Mouse (Mus musculus): ENCODE data around the gene Frmd8. TPM values are rescaled to one million over a fixed set of nuclear protein-coding genes. Genes with fewer than 3 reads are reported as not detected.

Gene Frmd8
- polyA plus RNA-seq, 1 experiment from 2014 or later = 9.4 TPM

DNA sequence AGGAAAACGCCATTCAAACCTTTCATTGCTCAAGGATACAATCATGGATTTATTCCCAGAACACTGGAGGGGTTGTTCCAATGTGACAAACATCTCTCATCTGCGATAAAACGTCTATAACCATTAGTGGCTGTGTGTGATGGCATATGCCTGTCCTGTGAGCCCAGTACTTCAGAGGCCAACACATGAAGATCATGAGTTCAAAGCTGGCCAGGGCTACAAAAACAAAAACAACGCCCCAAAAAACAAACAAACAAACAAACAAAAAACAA, 48.4 kb downstream of the Frmd8 start:
- ATAC-seq (ENCODE audit: low read depth) = no peak
- Histone ChIP-seq H3K9me3 (ENCODE audit: control insufficient read depth, low read length) (no peaks in the 10 kb centered on the region), H3K27ac (ENCODE audit: low read depth, low read length) (no peak overlapping the region), H3K27me3 (ENCODE audit: control insufficient read depth, insufficient read depth, low read length) (no peaks in the 10 kb centered on the region), H3K4me1 (ENCODE audit: control insufficient read depth, insufficient read depth, low read length) (peaks cover 7% of the 10 kb centered on the region; the same call in 1 of the 2 replicates), H3K4me2 (ENCODE audit: low read depth, low read length) (no peak overlapping the region), H3K9ac (replicated peaks; ENCODE audit: low read depth, low read length) (no peak overlapping the region), H3K36me3 (ENCODE audit: control insufficient read depth, insufficient read depth, low read length) (no peaks in the 10 kb centered on the region), H3K4me3 (ENCODE audit: low read depth, low read length) (no peak overlapping the region)
- 89% methylated on average over 4 of the region's 4 CpGs for WGBS

DNA sequence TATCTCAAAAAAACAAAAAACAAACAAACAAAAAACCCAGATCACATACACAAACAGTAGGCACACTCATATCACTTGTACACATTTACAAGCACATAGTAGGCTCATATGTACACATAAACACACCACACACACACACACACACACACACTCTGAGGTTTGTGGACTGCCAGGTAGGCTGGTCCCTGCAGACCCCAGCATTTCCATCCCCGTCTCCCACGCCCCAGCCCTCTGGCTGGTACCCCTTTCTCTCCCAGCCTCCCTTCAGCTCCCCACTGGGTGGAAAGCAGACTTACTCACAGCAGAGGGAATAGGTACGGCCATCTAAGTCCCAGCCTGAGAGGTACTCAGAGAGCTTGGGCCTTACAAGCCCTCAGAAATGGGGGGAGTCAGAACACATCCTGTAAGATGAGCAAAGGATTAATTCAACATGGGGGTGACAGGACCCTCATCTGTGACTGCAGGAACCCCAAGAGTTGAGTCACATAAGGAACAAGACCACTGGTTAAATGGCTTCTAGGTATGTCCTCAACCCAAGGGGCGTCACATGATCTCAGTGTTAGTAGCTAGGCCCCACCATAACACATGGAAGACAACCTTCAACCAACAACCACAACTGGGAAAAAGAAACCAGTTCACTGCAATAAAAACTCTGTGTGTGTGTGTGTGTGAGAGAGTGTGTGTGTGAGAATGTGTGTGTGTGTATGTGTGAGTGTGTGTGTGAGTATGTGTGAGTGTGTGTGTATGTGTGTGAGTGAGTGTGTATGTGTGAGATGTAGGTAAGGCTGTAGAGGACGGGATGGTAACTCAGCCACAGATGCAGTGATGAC, 49.0 kb downstream of the Frmd8 start:
- H3K9me3 ChIP-seq (ENCODE audit: control insufficient read depth, low read length) = no peaks in the 10 kb centered on the region
- no peak overlapping the region for H3K27ac ChIP-seq (ENCODE audit: low read depth, low read length)
- H3K27me3 ChIP-seq (ENCODE audit: control insufficient read depth, insufficient read depth, low read length) = no peaks in the 10 kb centered on the region
- 88% methylated on average over 5 of the region's 5 CpGs for WGBS
- H3K36me3 ChIP-seq (ENCODE audit: control insufficient read depth, insufficient read depth, low read length) = no peaks in the 10 kb centered on the region
- no peak for ATAC-seq (ENCODE audit: low read depth)
- no peak overlapping the region for H3K4me3 ChIP-seq (ENCODE audit: low read depth, low read length)
- H3K9ac ChIP-seq (replicated peaks; ENCODE audit: low read depth, low read length) = no peak overlapping the region
- no peak overlapping the region for H3K4me2 ChIP-seq (ENCODE audit: low read depth, low read length)
- peaks cover 7% of the 10 kb centered on the region; the same call in 1 of the 2 replicates for H3K4me1 ChIP-seq (ENCODE audit: control insufficient read depth, insufficient read depth, low read length)

DNA sequence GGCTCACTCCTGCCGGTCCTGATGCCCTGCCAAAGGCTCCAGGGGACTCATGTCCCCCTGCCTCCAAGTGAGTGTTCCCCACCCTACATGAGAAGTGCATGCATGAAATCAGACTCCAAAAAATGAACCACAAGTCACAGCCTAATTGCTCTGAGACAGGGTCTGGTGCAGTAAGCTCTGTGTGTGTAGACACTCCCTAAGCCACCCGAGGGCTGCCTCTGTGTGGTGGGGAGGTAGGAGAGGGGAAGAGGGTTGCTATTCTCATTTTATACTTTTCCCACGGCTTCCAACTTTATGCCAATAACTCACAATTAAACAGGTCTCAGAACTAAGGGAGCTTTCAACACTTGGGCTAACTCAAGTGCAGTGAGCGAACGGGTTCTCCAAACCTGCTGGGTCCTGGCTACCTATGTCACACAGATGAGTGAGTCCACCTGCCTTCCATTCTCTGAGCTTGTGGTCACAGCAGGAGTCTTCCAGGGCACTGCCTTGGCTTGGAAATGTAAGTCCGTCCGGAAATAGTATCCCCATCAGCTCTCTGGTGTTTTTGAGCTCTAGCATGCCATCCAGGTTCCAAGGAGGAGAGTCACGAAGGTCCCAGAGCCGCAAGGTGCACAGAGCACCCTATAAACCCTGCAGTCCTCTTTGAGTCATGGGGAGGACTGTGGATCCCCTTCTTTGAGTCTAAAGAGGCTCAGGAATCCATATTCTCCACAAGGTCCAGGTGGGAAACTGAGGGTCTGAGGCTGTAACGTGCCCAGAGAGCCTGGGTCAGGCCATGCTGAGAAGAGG, 50.1 kb downstream of the Frmd8 start:
- 83% methylated on average over 10 of the region's 10 CpGs for WGBS
- H3K9me3 ChIP-seq (ENCODE audit: control insufficient read depth, low read length) = no peaks in the 10 kb centered on the region
- H3K4me1 ChIP-seq (ENCODE audit: control insufficient read depth, insufficient read depth, low read length) = peaks cover 7% of the 10 kb centered on the region; the same call in 1 of the 2 replicates
- H3K4me2 ChIP-seq (ENCODE audit: low read depth, low read length) = no peak overlapping the region
- no peak for ATAC-seq (ENCODE audit: low read depth)
- H3K27ac ChIP-seq (ENCODE audit: low read depth, low read length) = no peak overlapping the region
- H3K9ac ChIP-seq (replicated peaks; ENCODE audit: low read depth, low read length) = no peak overlapping the region
- no peaks in the 10 kb centered on the region for H3K27me3 ChIP-seq (ENCODE audit: control insufficient read depth, insufficient read depth, low read length)
- H3K36me3 ChIP-seq (ENCODE audit: control insufficient read depth, insufficient read depth, low read length) = no peaks in the 10 kb centered on the region
- H3K4me3 ChIP-seq (ENCODE audit: low read depth, low read length) = no peak overlapping the region

DNA sequence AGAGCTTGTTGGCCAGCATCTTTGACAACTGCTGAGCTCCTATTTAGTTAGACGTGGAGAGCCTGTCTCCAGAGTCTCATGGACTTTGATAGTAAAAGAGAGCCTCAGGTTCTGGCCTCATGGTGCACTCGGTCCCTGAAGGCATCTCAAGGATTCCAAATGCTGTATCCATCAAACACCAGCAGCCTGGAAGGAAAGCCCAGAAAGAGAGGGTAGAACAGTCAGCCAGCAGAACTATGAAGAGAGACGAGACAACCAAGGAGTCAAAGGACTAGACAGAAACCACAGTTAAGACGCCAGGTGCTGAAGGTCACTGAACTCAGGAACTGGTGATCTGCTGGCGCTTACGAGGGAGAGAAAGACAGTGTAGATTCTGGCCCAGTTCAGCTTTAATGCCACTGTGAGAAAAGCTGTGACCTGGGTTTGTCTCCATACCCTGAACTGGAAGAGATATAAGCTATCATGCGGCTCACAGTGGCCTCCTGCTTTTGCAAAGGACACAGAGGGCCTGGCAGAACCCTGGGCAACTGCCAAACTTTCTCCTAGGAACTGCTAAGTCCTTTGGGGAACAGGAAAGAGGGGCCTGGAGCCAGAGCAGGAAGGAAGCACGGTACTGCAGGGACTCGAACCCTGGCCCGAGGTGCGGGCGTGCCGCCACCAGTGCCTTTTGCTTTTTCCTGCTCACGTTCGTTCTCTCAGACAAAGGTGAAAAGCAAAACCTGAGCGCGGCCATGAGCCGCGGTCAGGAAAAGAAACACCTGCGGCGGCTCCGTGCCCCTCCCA, 50.8 kb downstream of the Frmd8 start:
- Histone ChIP-seq H3K4me2 (ENCODE audit: low read depth, low read length) (no peak overlapping the region), H3K27ac (ENCODE audit: low read depth, low read length) (no peak overlapping the region), H3K36me3 (ENCODE audit: control insufficient read depth, insufficient read depth, low read length) (no peaks in the 10 kb centered on the region), H3K9ac (replicated peaks; ENCODE audit: low read depth, low read length) (no peak overlapping the region), H3K4me3 (ENCODE audit: low read depth, low read length) (no peak overlapping the region), H3K9me3 (ENCODE audit: control insufficient read depth, low read length) (no peaks in the 10 kb centered on the region), H3K27me3 (ENCODE audit: control insufficient read depth, insufficient read depth, low read length) (no peaks in the 10 kb centered on the region), H3K4me1 (ENCODE audit: control insufficient read depth, insufficient read depth, low read length) (peaks cover 7% of the 10 kb centered on the region; the same call in 1 of the 2 replicates)
- 78% methylated on average over 22 of the region's 22 CpGs for WGBS
- no peak for ATAC-seq (ENCODE audit: low read depth)

DNA sequence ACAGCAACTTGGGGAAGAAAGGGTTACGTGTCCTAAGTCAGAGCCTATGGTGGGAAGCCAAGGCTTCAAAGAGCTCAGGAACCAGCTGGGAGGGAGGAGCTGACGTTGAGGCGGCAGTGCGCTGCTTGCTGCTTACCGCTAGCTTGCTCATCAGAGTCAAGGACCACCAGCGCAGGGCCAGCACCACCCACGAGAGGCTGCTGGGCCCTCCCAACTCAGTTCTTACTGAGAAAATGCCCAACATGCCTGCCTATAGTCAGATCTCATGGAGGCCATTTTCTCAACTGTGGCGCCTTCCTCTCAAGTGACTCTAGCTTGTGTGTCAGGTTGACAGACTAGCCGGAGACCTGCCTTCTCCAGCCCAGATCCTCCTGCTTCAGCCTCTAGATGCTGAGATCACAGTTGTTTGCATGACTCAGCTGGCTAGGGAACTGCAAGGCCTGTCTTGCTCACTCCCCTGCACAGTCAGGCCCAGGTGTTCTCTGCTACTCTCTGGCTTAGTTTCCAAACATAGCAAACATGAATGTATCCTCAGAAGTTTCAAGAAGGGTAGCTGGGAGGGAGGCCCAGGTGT, 51.7 kb downstream of the Frmd8 start:
- Histone ChIP-seq H3K9ac (replicated peaks; ENCODE audit: low read depth, low read length) (no peak overlapping the region), H3K27ac (ENCODE audit: low read depth, low read length) (no peak overlapping the region), H3K4me3 (ENCODE audit: low read depth, low read length) (no peak overlapping the region), H3K27me3 (ENCODE audit: control insufficient read depth, insufficient read depth, low read length) (no peaks in the 10 kb centered on the region), H3K9me3 (ENCODE audit: control insufficient read depth, low read length) (no peaks in the 10 kb centered on the region), H3K36me3 (ENCODE audit: control insufficient read depth, insufficient read depth, low read length) (no peaks in the 10 kb centered on the region), H3K4me2 (ENCODE audit: low read depth, low read length) (no peak overlapping the region; the same call in 1 of the 2 replicates), H3K4me1 (ENCODE audit: control insufficient read depth, insufficient read depth, low read length) (peaks cover 7% of the 10 kb centered on the region; the same call in 1 of the 2 replicates)
- ATAC-seq (ENCODE audit: low read depth) = no peak
- 21% methylated on average over 9 of the region's 9 CpGs for WGBS

DNA sequence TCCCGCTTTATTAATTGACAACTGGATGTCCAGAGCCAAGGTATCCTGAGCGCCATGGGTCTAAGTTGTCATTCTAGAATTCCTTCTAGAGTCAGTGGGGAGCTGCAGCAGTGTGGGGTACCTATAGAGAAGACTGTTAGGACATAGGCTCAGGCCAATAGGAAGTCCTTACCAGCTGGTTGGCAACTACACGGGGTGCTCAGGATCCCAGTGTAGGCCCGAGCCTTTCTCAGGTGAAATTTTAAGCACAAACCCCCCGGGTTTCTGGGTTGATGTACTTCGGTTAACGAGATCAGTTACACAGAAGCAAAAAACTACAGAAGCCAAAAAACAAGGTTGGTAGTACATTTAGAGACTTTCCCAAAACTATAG, 52.3 kb downstream of the Frmd8 start:
- H3K4me2 ChIP-seq (ENCODE audit: low read depth, low read length) = no peak overlapping the region
- H3K4me1 ChIP-seq (ENCODE audit: control insufficient read depth, insufficient read depth, low read length) = peaks cover 7% of the 10 kb centered on the region; the same call in 1 of the 2 replicates
- ATAC-seq (ENCODE audit: low read depth) = no peak
- no peaks in the 10 kb centered on the region for H3K36me3 ChIP-seq (ENCODE audit: control insufficient read depth, insufficient read depth, low read length)
- no peak overlapping the region for H3K9ac ChIP-seq (replicated peaks; ENCODE audit: low read depth, low read length)
- H3K9me3 ChIP-seq (ENCODE audit: control insufficient read depth, low read length) = no peaks in the 10 kb centered on the region
- WGBS = 70% methylated on average over 7 of the region's 7 CpGs
- H3K27me3 ChIP-seq (ENCODE audit: control insufficient read depth, insufficient read depth, low read length) = no peaks in the 10 kb centered on the region
- no peak overlapping the region for H3K4me3 ChIP-seq (ENCODE audit: low read depth, low read length)
- no peak overlapping the region for H3K27ac ChIP-seq (ENCODE audit: low read depth, low read length)

DNA sequence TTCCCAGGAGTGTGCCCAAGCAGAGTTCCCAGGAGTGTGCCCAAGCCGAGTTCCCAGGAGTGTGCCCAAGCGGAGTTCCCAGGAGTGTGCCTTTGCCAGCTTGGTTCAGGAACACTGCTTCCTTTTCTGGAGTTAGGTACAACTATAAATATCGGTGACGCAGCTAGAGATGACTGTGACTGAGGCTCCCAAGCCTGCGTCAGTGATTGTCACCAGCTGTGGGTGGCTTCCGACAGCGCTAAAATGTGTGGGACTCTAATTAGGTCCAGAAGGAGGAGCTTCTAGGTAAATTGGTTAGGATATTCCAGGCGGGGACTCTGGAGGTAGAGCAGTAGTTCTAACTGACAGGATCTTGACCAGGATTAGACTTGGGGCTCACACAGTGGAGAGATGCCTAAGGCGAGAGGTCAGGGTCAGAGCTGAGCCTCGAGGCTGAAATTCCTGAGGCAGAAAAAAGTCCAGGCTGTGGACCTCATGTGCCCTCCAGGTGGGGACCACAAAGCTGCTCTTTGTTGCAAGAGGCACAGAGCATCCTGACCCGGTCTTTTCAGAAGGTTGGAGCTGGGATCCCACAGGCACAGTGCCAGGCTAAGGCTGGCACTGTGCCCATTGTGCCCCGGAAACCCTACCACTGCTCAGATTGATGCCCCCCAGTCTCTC, 52.8 kb downstream of the Frmd8 start:
- Histone ChIP-seq H3K4me3 (ENCODE audit: low read depth, low read length) (no peak overlapping the region), H3K9me3 (ENCODE audit: control insufficient read depth, low read length) (no peaks in the 10 kb centered on the region), H3K9ac (replicated peaks; ENCODE audit: low read depth, low read length) (no peak overlapping the region), H3K4me2 (ENCODE audit: low read depth, low read length) (no peak overlapping the region), H3K36me3 (ENCODE audit: control insufficient read depth, insufficient read depth, low read length) (no peaks in the 10 kb centered on the region), H3K27ac (ENCODE audit: low read depth, low read length) (no peak overlapping the region), H3K27me3 (ENCODE audit: control insufficient read depth, insufficient read depth, low read length) (no peaks in the 10 kb centered on the region), H3K4me1 (ENCODE audit: control insufficient read depth, insufficient read depth, low read length) (peaks cover 7% of the 10 kb centered on the region; the same call in 1 of the 2 replicates)
- no peak for ATAC-seq (ENCODE audit: low read depth)
- 39% methylated on average over 12 of the region's 12 CpGs for WGBS

DNA sequence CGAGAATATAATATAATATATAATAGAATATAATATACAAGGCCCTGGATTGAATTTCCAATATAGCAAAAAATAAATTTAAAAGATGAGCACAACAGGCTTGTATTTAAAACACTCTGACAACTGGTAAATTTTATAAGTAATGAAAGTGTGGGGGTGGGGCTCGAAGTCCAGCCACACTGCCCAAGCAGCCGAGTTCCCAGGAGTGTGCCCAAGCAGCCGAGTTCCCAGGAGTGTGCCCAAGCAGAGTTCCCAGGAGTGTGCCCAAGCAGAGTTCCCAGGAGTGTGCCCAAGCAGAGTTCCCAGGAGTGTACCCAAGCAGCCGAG, 53.3 kb downstream of the Frmd8 start:
- Histone ChIP-seq H3K9me3 (ENCODE audit: control insufficient read depth, low read length) (no peaks in the 10 kb centered on the region), H3K27ac (ENCODE audit: low read depth, low read length) (no peak overlapping the region)
- 74% methylated on average over 5 of the region's 5 CpGs for WGBS

More for the DNA sequence above, 53.3 kb downstream of the Frmd8 start:
- H3K36me3 ChIP-seq (ENCODE audit: control insufficient read depth, insufficient read depth, low read length) = no peaks in the 10 kb centered on the region
- no peak overlapping the region for H3K4me3 ChIP-seq (ENCODE audit: low read depth, low read length)
- no peak for ATAC-seq (ENCODE audit: low read depth)
- H3K27me3 ChIP-seq (ENCODE audit: control insufficient read depth, insufficient read depth, low read length) = no peaks in the 10 kb centered on the region
- H3K4me1 ChIP-seq (ENCODE audit: control insufficient read depth, insufficient read depth, low read length) = peaks cover 7% of the 10 kb centered on the region; the same call in 1 of the 2 replicates
- H3K9ac ChIP-seq (replicated peaks; ENCODE audit: low read depth, low read length) = no peak overlapping the region
- H3K4me2 ChIP-seq (ENCODE audit: low read depth, low read length) = no peak overlapping the region

Data from neural tube, embryonic 14.5 days (tissue).